Mouse (Mus musculus) midbrain, postnatal 0 days (tissue): ENCODE results near the gene Eif2b5. TPM values are rescaled to one million over a fixed set of nuclear protein-coding genes. Genes with fewer than 3 reads are reported as not detected.

Experiments
- ATAC-seq: fragments of 200-750 bp; cut with Nextera tagmentation; 2 replicates; pipeline ENCODE4 v1.8.0; 2017; ENCODE audit warnings: moderate number of reproducible peaks, mild to moderate bottlenecking, moderate TSS enrichment, moderate library complexity; ENCODE audit not compliant: low FRiP score
- DNase-seq: peaks from one replicate; pipeline ENCODE4 v3.0.0-alpha.2; 2015; ENCODE audit warnings: low spot score
- H3K27ac ChIP-seq: fragments of 300-500 bp; sonication (generic); 2 replicates; pipeline ENCODE4 v1.5.1; 2014; ENCODE audit warnings: low read depth, mild to moderate bottlenecking, low read length, mixed read lengths
- H3K27me3 ChIP-seq: fragments of 300-500 bp; sonication (generic); 2 replicates; pipeline ENCODE4 v1.6.1; 2014; ENCODE audit warnings: low read length, control low read depth, mixed read lengths; ENCODE audit not compliant: insufficient read depth
- H3K36me3 ChIP-seq: fragments of 300-500 bp; sonication (generic); 2 replicates; pipeline ENCODE4 v1.6.1; 2014; ENCODE audit warnings: low read length, control low read depth, mixed read lengths; ENCODE audit not compliant: insufficient read depth
- H3K4me1 ChIP-seq: fragments of 300-500 bp; sonication (generic); 2 replicates; pipeline ENCODE4 v1.6.1; 2014; ENCODE audit warnings: mild to moderate bottlenecking, control low read depth, antibody characterized with exemption, low read length, mixed read lengths; ENCODE audit not compliant: insufficient read depth
- H3K4me2 ChIP-seq: fragments of 300-500 bp; sonication (generic); 2 replicates; pipeline ENCODE4 v1.6.1; 2014; ENCODE audit warnings: low read depth, mild to moderate bottlenecking, low read length, mixed read lengths; ENCODE audit not compliant: poor library complexity, severe bottlenecking
- H3K4me3 ChIP-seq: fragments of 300-500 bp; sonication (generic); 2 replicates; pipeline ENCODE4 v1.5.1; 2014; ENCODE audit warnings: low read depth, mild to moderate bottlenecking, low read length, moderate library complexity
- H3K9ac ChIP-seq: fragments of 300-500 bp; sonication (generic); replicated peaks from 2 replicates; pipeline ENCODE4 v1.6.1; 2014; ENCODE audit warnings: mild to moderate bottlenecking, low read length, moderate library complexity, mixed read lengths; ENCODE audit not compliant: poor library complexity, severe bottlenecking
- H3K9me3 ChIP-seq: fragments of 300-500 bp; sonication (generic); 2 replicates; pipeline ENCODE4 v1.6.1; 2016; ENCODE audit warnings: low read length, control low read depth
- CTCF ChIP-seq: IDR thresholded peaks from 2 replicates; pipeline ENCODE4 v1.5.1; 2016; ENCODE audit warnings: antibody characterized with exemption, mild to moderate bottlenecking
- WGBS: fragments of 180-500 bp; shearing (Covaris S2); extraction: QIAGEN DNeasy Blood & Tissue Kit; methylation state at CpG from one replicate; pipeline ENCODE4 v1.1.7; 2014; 5-methylcytosine and 5-hydroxymethylcytosine counted together
- polyA plus RNA-seq: library from polyadenylated mRNA; unstranded; fragments of >200 nt; fragmentation: Nextera tagmentation; extraction: Ambion mirVana; gene quantifications from 2 replicates; pipeline ENCODE4 v1.2.1, GENCODE M21; 2015
- total RNA-seq: library from RNA; depleted of rRNA; stranded (reverse); fragments of >200 nt; gene quantifications from 2 replicates; pipeline ENCODE4 v1.2.3, GENCODE M21; 2014

Eif2b5 gene
- total and polyA plus RNA-seq, 2 experiments from 2014 or later: 70.0 to 87.2 TPM

DNA sequence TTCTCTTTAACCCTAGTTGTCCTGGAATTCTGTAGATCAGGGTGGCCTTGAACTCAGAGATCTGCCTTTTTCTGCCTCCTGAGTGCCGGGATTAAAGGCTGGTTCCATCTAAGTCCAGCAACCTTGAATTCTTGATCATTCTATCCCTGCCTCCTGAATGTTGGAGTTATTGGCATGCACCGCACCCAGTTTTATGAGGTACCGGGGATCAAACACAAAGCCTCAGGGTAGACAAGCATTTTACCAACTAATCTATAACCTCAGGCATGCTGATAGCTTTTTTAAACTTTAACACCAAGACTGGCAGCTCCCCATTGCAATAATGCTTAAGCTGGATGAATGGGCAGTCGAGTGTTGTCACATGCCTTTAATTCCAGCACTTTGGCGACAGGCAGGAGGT, 48.8 kb downstream of the Eif2b5 start:
- Histone ChIP-seq H3K4me3 (peak overlapping the region; percentile 72; the same call in 1 of the 2 replicates), H3K4me2 (peak overlapping the region; percentile 68; the same call in 1 of the 2 replicates)

DNA sequence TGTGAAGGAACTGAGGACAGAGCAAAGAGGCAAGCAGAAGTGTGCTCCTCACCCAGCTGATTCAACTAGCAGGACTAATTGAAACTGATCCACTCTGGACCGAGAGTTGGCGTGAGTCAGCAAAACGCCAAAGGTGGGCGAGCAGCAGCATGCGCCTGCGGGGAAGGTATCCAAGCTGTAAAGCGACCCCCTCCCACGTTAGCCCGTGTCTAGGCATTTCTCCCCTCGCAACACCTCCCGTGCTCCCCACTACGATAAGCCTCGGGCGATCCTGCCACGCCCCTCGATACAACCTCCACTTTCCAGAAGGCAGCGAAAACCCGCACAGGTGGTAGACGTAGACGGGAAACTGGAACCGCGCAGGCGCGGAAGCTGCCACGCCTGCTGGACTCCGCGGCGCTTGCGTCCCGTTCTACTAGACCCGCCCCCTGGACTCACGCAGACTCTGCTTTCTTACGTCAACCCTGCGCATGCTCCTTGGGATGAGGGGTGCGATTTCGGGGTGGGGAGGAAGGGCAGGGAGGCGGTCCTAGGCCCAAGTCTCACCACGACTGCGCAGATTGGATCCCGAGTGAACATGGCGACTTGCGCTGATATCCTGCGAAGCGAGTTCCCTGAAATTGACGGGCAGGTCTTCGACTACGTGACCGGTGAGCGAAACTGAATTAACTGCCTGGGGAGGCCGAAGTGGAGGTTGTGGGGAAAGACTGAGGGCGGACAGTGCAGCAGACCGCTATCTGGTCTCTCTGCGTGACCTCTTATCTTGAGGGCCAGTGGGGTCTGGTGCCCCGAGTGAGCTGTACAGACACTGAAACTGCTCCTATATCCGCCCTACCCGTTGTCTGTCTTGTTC, 49.7 kb downstream of the Eif2b5 start, which contains the start of gene Abcf3:
TSS of gene Abcf3 (plus strand) at position 482 of the 853 bp plus-strand sequence.
- peak within 1 kb of the TSS; percentile 93 for H3K4me2 ChIP-seq
- ATAC-seq (peak; percentile 99), DNase-seq (peak; percentile 100)
- peaks cover 4% of the 10 kb centered on the region for H3K4me1 ChIP-seq
- H3K4me3 ChIP-seq: peak within 1 kb of the TSS; percentile 72
- under 1% methylated on average over 56 of the region's 56 CpGs for WGBS
- H3K27ac ChIP-seq: peak within 1 kb of the TSS; percentile 71
- H3K27me3 ChIP-seq: no peaks in the 10 kb centered on the region
- peaks cover 52% of the 10 kb centered on the region for H3K36me3 ChIP-seq
- H3K9ac ChIP-seq: peak within 1 kb of the TSS; percentile 79
- TF ChIP-seq CTCF: no peak
- no peaks in the 10 kb centered on the region for H3K9me3 ChIP-seq

More for the DNA sequence above, 48.8 kb downstream of the Eif2b5 start:
- WGBS: 53% methylated on average over 5 of the region's 5 CpGs
- no peaks in the 10 kb centered on the region for H3K27me3 ChIP-seq
- no peaks in the 10 kb centered on the region for H3K9me3 ChIP-seq
- no peak overlapping the region for H3K9ac ChIP-seq
- H3K36me3 ChIP-seq: peaks cover 45% of the 10 kb centered on the region
- no peak for TF ChIP-seq CTCF
- DNase-seq (no peak), ATAC-seq (no peak)
- H3K4me1 ChIP-seq: peaks cover 4% of the 10 kb centered on the region
- H3K27ac ChIP-seq: no peak overlapping the region

DNA sequence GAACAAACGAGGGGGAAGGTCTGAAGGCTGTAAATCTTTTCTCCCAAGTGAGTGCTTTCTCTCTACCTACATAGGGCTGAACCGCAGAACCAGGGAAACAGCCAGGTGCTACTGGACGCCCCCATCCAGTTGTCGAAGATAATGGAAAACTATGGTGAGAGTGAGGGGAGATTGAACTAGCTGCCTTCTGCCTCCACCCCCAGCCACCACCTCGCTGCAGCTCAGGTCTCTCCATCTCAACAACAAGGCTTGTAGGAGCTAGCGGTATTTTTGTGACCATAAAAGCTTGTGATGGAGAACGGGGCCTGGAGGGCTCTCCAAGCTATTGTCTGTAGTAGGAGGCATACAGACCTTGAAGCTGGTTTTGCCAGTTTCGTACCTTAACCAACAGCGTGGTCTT, 50.5 kb downstream of the Eif2b5 start:
- no peak for TF ChIP-seq CTCF
- Histone ChIP-seq H3K4me2 (peak overlapping the region; percentile 93), H3K27ac (no peak overlapping the region), H3K4me3 (peak overlapping the region; percentile 72), H3K27me3 (no peaks in the 10 kb centered on the region), H3K4me1 (peaks cover 4% of the 10 kb centered on the region), H3K36me3 (peaks cover 52% of the 10 kb centered on the region), H3K9ac (peak overlapping the region; percentile 79), H3K9me3 (no peaks in the 10 kb centered on the region)
- WGBS: 54% methylated on average over 9 of the region's 9 CpGs
- DNase-seq (no peak), ATAC-seq (no peak)

DNA sequence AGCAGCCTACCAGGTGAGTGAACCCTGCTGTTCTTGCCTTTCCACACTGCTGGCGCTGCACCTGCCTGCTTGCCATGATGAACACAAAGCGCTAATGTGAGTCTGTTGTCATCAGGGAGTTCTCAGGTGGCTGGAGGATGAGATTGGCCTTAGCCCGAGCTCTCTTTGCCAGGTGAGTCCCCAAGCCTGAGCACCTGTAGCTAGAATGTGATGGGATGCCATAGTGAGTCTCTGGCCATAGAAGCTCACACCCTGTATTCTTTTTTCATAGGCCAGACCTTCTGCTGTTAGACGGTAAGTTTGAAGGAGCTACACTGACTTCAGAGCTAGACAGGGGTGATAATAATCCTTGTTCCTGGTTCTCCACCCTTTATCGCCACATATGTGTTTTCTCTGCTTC, 53.1 kb downstream of the Eif2b5 start:
- no peaks in the 10 kb centered on the region for H3K27me3 ChIP-seq
- WGBS: 98% methylated on average over 5 of the region's 5 CpGs
- ATAC-seq (no peak), DNase-seq (no peak)
- H3K9ac ChIP-seq: no peak overlapping the region
- no peak overlapping the region for H3K4me2 ChIP-seq
- TF ChIP-seq CTCF: no peak
- H3K27ac ChIP-seq: no peak overlapping the region
- H3K4me3 ChIP-seq: no peak overlapping the region
- peaks cover 4% of the 10 kb centered on the region for H3K4me1 ChIP-seq
- no peaks in the 10 kb centered on the region for H3K9me3 ChIP-seq
- peaks cover 50% of the 10 kb centered on the region for H3K36me3 ChIP-seq

DNA sequence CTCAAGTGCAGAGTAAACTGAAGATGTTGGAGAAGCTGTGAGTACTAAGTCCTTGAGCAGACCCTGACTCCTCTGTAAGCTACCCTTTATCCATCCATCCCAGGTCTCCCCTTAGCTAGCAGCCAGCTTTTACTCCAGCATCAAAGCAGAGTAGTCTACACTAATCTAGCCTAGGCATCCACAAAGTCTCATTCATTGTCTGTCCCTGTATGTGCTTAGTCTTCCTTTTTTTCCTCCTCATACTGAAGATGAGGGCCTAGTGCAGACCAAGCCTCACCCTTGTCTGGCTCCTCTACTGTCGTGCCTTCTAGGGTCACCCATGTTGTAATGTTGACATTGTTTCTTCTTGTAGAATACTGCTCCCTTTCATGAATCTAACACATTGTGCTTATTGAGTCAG, 54.0 kb downstream of the Eif2b5 start:
- Histone ChIP-seq H3K4me2 (no peak overlapping the region), H3K27me3 (no peaks in the 10 kb centered on the region), H3K9ac (no peak overlapping the region), H3K36me3 (peaks cover 54% of the 10 kb centered on the region), H3K4me3 (no peak overlapping the region), H3K4me1 (peaks cover 4% of the 10 kb centered on the region), H3K9me3 (no peaks in the 10 kb centered on the region), H3K27ac (no peak overlapping the region)
- 95% methylated on average over 1 of the region's 1 CpGs for WGBS
- ATAC-seq: no peak
- TF ChIP-seq CTCF: no peak
- no peak for DNase-seq

DNA sequence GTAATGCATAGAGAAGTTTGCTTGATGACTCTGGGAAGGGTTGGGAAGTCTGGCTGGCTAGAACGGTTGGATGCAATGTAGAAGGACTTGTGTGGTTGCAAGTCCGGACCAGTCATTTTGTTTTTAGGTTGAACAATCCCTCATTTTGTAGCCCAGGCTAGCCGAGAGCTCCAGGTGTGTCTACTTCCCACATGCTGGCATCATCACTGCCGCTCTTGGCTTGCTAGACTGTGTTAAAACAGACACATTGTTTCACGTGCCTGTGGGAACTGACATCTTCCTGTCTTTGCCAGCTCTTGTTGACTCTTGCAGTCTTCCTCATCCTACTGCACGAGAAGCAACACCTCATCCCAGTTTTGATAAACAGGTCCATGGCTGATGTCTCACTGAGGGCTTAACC, 56.4 kb downstream of the Eif2b5 start:
- WGBS: 93% methylated on average over 6 of the region's 6 CpGs
- Histone ChIP-seq H3K4me1 (no peaks in the 10 kb centered on the region), H3K4me3 (no peak overlapping the region), H3K36me3 (peaks cover 73% of the 10 kb centered on the region), H3K9ac (no peak overlapping the region), H3K4me2 (no peak overlapping the region), H3K27me3 (no peaks in the 10 kb centered on the region), H3K9me3 (no peaks in the 10 kb centered on the region), H3K27ac (no peak overlapping the region)
- ATAC-seq (no peak), DNase-seq (no peak)
- TF ChIP-seq CTCF: no peak
